Mouse (Mus musculus) heart, adult 2 months (tissue): ENCODE measurements around the gene Il1rl2.

Source experiments
- CTCF ChIP-seq: fragments of 200-600 bp; IDR thresholded peaks from 2 replicates; pipeline ENCODE4 v1.8.1; 2022; ENCODE audit warnings: antibody characterized with exemption, mild to moderate bottlenecking, moderate library complexity
- POLR2A ChIP-seq: fragments of 200-500 bp; IDR thresholded peaks from 2 replicates; pipeline ENCODE4 v1.6.1; 2011; ENCODE audit warnings: mild to moderate bottlenecking, low read depth, low read length, control low read depth; ENCODE audit not compliant: insufficient read depth

- TF ChIP-seq POLR2A = no peak
- no peak for TF ChIP-seq CTCF
These were observed 45.7 kb upstream of the Il1rl2 start for GRCm38 (mm10) chr1:40278720-40279119.
